Mouse (Mus musculus): ENCODE results near the gene Olfr628.
"Not testable (repeated sequence)": the region's sequence is repeated elsewhere in the genome, so short reads cannot be mapped to it uniquely, and the experiment has no call there.

Olfr628 gene

DNA sequence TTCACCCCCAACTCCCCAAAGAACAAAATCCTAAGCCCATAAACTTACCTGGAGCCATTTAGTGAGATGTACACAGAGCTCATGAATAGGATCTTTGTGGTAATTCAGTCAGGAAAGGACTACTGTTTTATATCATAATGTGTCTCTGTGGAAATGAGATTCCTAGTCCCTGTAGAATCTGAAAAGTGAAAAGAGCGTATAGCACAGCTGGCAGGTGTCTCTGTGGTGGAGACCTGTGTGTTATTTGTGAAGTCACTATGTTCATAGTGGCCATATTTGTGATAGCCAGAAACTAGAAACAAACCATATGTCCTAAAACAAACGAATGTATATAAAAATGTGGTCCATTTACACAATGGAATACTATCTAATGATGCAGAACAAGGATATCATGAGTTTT lies 41.3 kb downstream of the Olfr628 start, which contains the start of gene Olfr69:
Gene Olfr69 (minus strand): TSS at position 101 of the 400 bp plus-strand sequence.
- no peaks in the 10 kb centered on the region for H3K4me1 ChIP-seq (replicated peaks; ENCODE audit: low read depth, low read length)
- no peak within 1 kb of the TSS for H3K4me3 ChIP-seq (replicated peaks; ENCODE audit: low read length)
- no peak for TF ChIP-seq POU5F1 (IDR thresholded peaks at IDR 0.05; ENCODE audit: borderline replicate concordance, low read length)
- no peak for TF ChIP-seq NANOG (IDR thresholded peaks at IDR 0.05; ENCODE audit: borderline replicate concordance, low read length)
- H3K36me3 ChIP-seq (ENCODE audit: insufficient read depth, low read length) = no peaks in the 10 kb centered on the region
- no peaks in the 10 kb centered on the region for H3K27me3 ChIP-seq (ENCODE audit: insufficient read depth, low read length)
- H3K9me3 ChIP-seq (ENCODE audit: low read length) = no peaks in the 10 kb centered on the region

DNA sequence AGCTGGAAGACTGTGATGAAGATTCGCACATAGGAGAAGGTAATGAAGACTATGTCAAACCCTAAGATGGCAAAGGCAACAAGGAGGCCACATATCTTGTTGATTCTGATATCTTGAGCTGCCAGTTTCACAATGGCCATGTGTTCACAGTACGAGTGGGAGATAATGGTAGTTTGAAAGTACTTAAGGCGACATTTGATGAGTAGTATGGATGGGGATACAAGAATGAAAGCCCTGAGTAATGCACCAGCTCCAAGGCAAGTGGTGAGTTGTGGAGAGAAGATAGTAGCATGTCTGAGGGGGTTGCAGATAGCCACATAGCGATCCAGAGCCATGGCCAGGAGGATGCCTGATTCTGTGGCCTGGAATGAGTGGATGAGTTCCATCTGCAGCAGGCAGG lies 47.5 kb downstream of the Olfr628 start:
- not testable (repeated sequence) for H3K27me3 ChIP-seq (ENCODE audit: insufficient read depth, low read length); H3K4me1 ChIP-seq (replicated peaks; ENCODE audit: low read depth, low read length); H3K9me3 ChIP-seq (ENCODE audit: low read length); H3K36me3 ChIP-seq (ENCODE audit: insufficient read depth, low read length); H3K4me3 ChIP-seq (replicated peaks; ENCODE audit: low read length)

DNA sequence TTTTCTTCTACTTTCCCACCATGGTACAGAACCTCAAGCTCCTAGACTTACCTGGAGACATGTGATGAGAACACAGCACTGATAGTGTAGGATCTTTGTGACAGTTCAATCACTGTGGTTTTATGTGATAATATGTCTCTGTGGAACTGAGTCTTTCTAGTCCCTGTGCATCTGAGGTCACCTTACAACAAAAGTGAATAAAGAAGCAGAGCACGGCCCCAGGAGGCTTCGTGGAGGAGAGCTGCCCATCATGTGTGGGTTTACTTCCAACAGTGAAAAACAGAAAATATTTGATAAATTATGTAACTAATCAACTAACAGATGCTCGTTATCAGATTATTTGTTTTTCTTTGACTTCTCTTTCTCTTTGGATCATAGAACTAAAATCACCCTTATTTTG lies 49.4 kb downstream of the Olfr628 start, which contains the start of gene Olfr68:
Gene Olfr68 (minus strand): TSS at position 101 of the 400 bp plus-strand sequence.
- Histone ChIP-seq H3K4me3 (replicated peaks; ENCODE audit: low read length) (no peak within 1 kb of the TSS), H3K9me3 (ENCODE audit: low read length) (no peaks in the 10 kb centered on the region), H3K27me3 (ENCODE audit: insufficient read depth, low read length) (no peaks in the 10 kb centered on the region), H3K36me3 (ENCODE audit: insufficient read depth, low read length) (no peaks in the 10 kb centered on the region), H3K4me1 (replicated peaks; ENCODE audit: low read depth, low read length) (no peaks in the 10 kb centered on the region)
- TF ChIP-seq CTCF (conservative IDR thresholded peaks at IDR 0.05; ENCODE audit: low read length) (no peak), POU5F1 (IDR thresholded peaks at IDR 0.05; ENCODE audit: borderline replicate concordance, low read length) (no peak), NANOG (IDR thresholded peaks at IDR 0.05; ENCODE audit: borderline replicate concordance, low read length) (no peak)
